Mouse (Mus musculus) spleen, postnatal 14 days (tissue): ENCODE measurements around the gene Fam83g.
A peak's percentile ranks its signal among the peaks of the same experiment; 100 is the strongest.

Experiments used
- DNase-seq, 2 experiments: peaks; one replicate each; pipeline ENCODE4 v3.0.0; 2021 to 2022; ENCODE audit warnings: low spot score in 2 of 2

The Fam83g gene

DNA sequence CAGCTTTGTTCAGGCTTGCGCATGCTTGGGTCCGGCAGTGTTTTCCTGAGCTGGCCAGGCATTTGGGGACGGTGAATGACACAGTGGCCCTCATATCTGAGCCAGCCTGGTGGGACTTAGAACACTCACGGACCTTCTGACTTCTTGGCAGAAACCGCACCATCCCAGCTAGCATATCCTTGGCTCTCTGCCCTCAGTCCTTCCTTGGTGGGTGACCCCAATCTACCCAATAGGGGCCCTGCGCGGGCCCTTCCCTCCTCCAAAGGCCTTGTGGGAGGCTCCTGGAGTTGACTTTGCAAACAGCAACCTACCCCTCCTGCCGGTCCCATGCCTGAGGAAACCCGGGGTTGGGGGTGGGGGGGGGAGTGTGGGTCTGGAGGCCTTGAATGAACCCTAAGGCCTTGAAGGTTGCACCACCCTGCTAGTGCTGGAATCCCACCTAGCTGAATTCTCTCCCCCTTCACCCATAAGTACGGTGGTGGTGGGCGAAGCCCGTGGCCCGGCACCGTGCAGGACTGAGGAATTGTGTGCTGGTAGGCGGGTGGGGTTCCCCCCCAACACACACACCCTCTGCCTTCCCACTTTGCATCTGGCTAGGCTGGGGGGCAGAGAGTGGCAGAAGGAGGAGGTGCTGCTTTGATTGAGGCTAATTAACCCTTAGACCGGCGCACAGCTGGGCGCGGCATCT is 9.6 kb upstream of the Fam83g start:
- no peak for DNase-seq

DNA sequence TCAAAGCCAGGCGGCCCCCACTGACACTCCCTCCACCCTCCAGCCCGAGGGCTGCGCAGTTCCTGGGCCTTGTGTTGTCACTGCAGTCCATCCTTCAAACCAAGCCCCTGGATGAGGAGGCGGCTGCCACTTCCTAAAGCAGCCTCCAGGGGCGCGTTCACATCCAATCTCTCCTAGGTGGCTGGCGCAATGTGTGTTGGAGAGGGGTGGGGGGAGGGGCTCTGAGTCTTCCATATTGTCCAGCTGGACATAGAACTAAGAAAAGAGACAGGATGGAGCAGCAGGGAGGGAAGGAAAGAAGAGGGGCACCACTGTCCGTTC is 9.1 kb upstream of the Fam83g start:
- DNase-seq, result no peak

DNA sequence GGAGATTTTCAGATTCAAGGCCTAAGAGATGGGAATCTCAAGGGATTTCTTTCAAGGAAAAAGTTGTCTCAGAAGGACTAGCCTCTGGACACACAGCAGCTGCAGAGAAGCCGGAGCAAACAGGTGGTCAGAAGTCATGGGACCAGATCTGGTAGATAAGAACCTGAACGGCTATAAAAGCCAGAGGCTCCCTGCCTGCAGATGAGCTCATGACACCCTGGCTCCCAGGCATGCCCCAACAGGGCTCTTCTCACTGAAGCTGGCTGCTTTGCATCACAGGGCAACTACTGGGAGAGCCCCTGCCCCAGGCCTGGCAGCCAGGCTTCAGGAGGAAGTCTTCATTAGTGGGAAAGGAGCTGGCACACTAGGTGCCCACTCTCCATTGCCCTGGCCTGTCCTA is 8.6 kb upstream of the Fam83g start:
- no peak for DNase-seq

GRCm38 (mm10) chr11:61676216-61676854 is 7.6 kb upstream of the Fam83g start:
- DNase-seq, result no peak

DNA sequence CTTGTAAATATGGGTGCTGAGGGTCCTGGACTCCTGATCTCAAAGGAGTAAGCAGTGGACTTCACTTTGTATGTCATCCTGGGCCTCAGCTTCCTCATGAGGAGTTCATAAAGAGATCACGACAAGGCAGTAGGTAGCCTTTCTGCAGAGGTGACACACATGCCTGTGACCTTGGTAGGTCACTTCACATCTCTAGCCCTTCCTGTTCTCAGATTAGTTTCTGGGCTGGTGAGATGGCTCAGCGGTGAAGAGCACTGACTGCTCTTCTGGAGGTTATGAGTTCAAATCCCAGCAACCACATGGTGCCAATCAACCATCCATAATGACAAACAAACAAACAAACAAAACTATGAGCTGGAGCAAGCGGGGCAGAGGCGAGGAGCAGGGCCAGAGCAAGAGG is 6.2 kb upstream of the Fam83g start:
- no peak for DNase-seq

GRCm38 (mm10) chr11:61679091-61679866 is 4.6 kb upstream of the Fam83g start:
- DNase-seq, result no peak

- DNase-seq, result no peak
Measured at GRCm38 (mm10) chr11:61685119-61685725, 1.3 kb downstream of the Fam83g start.

GRCm38 (mm10) chr11:61686141-61686540 is 2.2 kb downstream of the Fam83g start:
- no peak for DNase-seq

- no peak for DNase-seq
Measured at GRCm38 (mm10) chr11:61686906-61687453, 3.1 kb downstream of the Fam83g start.

GRCm38 (mm10) chr11:61687595-61687994 is 3.7 kb downstream of the Fam83g start:
- DNase-seq, result no peak

DNA sequence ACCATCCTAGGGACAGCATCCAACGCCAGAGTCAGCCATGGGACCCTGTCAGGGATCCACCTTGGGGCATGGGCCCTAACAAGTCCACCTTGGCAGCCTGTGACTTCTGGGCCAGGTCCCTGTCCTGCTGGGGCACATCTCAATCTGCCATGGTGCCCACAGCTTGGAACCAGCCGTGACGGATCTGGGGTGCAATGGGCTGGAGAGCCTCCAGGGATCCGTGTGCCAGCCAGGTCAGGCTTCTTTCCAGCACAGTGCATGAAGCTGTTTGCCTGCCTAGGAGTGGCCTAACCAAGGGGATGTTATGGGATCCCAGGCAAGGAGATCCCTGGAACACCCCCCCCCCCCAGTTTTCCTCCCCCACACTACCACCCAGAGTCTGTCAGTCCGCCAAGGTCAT is 9.1 kb downstream of the Fam83g start:
- no peak for DNase-seq

DNA sequence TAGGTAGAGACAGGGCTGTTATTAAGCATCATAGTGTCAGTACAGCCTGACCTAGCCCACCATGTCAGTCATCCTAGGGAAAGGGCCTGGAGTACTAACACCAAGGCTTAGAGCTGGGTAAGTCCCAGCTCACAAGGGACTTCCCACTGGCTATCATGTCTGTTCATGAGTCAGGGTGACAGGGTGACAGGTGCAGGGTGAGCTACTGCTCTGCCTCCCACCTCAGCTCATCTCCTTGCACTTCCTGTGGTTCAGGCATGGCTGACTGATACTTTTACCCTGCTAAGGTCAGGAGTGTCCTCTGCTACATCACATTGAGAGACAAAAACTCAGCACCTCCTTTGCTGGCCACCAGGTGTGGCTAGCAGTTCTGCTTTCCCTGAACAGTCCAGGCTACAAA is 15.0 kb downstream of the Fam83g start:
- DNase-seq, result no peak

DNA sequence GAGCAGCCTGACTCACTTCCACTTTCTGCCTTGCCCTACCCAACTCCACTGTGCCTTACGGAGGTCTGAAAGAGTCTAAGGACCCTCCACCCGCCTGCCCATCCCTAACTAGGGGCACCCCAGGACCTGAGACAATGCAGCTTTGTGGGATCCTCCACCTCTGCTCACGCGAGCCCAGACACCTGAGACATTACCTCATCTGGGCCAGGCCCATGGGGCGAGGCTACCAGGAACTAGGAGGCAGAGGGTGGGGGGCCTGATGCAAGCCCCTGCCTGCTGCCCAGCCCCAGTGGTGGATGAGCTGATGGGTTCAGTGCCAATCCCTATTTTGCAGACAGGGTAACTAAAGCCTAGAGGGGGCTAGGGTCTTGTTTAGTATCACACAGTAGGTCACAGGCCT is 15.6 kb downstream of the Fam83g start:
- DNase-seq, result no peak

GRCm38 (mm10) chr11:61699933-61700332 is 16.0 kb downstream of the Fam83g start:
- DNase-seq, result no peak

DNA sequence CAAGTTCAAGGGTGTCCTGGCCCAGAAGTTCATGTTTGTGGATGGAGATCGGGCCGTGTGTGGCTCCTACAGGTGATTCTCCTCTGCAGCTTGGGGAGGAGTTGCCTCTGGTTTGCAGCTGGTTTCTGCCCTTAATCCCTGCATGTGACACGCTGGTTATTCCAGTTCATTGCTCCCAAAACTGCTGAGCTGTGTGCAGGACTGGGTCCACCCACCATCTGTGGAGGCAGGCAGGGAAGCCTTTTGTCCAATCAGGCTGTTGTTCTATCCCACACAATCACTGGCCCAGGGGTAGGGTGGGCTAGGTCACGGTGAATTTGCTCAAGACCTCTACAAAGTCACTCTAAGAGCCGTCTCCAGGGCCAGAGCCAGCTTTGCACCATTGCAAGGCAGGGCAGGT is 17.8 kb downstream of the Fam83g start:
- no peak for DNase-seq

DNA sequence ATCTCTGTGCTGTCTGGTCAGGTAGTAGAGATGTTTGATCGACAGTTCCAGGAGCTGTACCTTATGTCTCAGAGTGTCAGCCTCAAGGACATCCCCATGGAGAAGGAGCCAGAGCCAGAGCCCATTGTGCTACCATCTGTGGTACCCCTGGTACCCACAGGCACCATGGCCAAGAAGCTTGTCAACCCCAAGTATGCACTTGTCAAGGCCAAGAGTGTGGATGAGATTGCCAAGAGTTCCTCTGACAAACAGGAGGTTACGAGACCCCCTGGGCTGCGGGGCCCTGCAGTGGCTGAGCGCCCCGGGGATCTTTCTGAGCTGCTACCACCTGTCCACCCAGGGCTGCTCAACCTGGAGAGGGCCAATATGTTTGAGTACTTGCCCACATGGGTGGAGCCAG is 18.6 kb downstream of the Fam83g start:
- no peak for DNase-seq

- no peak for DNase-seq
Measured at GRCm38 (mm10) chr11:61705581-61705980, 21.7 kb downstream of the Fam83g start.

- DNase-seq, result no peak
Measured at GRCm38 (mm10) chr11:61706232-61706631, 22.3 kb downstream of the Fam83g start.

DNA sequence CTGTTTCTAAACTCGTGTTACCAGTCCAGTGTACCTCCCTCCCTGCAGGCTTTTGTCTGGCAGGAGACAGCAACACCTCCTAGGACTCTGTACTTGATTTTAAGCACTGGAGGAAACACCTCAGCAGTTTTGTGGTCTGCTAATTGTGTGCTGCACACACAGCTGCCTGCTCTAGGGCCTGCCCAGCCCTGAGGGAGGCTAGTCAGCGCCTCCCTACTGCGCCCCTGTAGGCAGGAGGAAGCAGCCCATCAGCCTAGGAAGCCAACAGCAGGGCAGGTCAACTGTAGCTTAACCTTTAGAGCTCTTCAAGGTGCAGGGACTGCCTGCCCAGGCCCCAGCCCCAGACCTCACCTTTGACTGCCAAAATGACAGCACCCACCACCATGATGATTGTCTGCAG is 25.0 kb downstream of the Fam83g start:
- no peak for DNase-seq

GRCm38 (mm10) chr11:61713157-61713855 is 29.4 kb downstream of the Fam83g start:
- DNase-seq, result no peak

DNA sequence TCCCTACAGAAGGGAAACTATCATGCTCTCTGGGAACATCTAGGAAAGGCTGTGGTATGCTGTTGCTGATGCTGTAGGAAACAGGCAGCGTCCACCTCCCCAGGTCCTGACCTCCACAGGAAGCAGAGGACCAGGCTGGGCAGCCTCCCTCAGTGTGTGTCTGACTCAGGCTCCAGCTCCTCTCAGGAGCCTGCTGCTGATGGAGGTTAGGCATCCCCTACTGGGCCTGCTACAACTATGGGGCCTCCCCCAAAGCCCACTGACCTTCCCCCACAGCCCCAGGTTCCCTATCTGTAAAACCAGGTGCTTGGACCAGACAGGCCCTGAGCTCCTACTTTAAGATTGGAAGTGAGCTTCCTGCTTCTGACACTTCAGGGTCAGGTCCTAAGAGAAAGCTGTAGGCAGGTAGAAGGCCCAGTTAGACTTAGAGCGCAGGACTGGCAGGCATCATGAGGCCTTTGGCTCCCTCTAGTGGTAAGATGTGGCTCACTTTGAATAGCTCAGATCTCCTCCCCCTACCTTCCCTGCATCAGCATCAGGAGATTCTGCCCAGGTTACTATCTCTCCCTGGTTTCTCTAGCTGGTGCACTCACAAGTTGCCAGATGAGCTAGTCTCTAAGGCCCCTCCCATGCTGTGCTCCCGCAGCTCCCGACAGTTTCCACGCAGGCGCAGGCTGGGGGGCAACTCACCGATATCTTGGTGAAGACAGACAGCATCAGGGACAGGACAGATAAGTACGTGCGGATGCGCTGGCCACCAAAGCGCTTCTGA is 30.6 kb downstream of the Fam83g start:
- peak in 1 of 2 experiments; percentile 63 for DNase-seq
